Mouse (Mus musculus) kidney, postnatal 0 days (tissue): Measurements from ENCODE around the gene Rpl3. TPM values are rescaled to one million over a fixed set of nuclear protein-coding genes. Genes with fewer than 3 reads are reported as not detected.

Experiments used
- ATAC-seq: fragments of 200-750 bp; cut with Nextera tagmentation; replicated peaks from 2 replicates; pipeline ENCODE4 v1.8.0; 2017; ENCODE audit warnings: low read depth, moderate number of reproducible peaks, moderate TSS enrichment, moderate library complexity; ENCODE audit not compliant: low FRiP score
- DNase-seq: peaks from one replicate; pipeline ENCODE4 v3.0.0-alpha.2; 2016; ENCODE audit warnings: low spot score
- H3K27ac ChIP-seq: fragments of 300-500 bp; sonication (generic); 2 replicates; pipeline ENCODE4 v1.5.1; 2014; ENCODE audit warnings: mild to moderate bottlenecking
- H3K27me3 ChIP-seq: fragments of 300-500 bp; sonication (generic); 2 replicates; pipeline ENCODE4 v1.6.1; 2014; ENCODE audit warnings: low read length, mixed read lengths; ENCODE audit not compliant: insufficient read depth
- H3K36me3 ChIP-seq: fragments of 300-500 bp; sonication (generic); 2 replicates; pipeline ENCODE4 v1.6.1; 2014; ENCODE audit warnings: low read length, mixed read lengths; ENCODE audit not compliant: insufficient read depth
- H3K4me1 ChIP-seq: fragments of 300-500 bp; sonication (generic); replicated peaks from 2 replicates; pipeline ENCODE4 v1.6.1; 2014; ENCODE audit warnings: antibody characterized with exemption, low read length, mixed read lengths; ENCODE audit not compliant: insufficient read depth
- H3K4me2 ChIP-seq: fragments of 300-500 bp; sonication (generic); 2 replicates; pipeline ENCODE4 v1.6.1; 2014; ENCODE audit warnings: mild to moderate bottlenecking, low read length, moderate library complexity, mixed read lengths
- H3K4me3 ChIP-seq: fragments of 300-500 bp; sonication (generic); replicated peaks from 2 replicates; pipeline ENCODE4 v1.5.1; 2014; ENCODE audit warnings: low read depth, low read length
- H3K9ac ChIP-seq: fragments of 300-500 bp; sonication (generic); 2 replicates; pipeline ENCODE4 v1.6.1; 2014; ENCODE audit warnings: low read depth, low read length
- H3K9me3 ChIP-seq: fragments of 300-500 bp; sonication (generic); replicated peaks from 2 replicates; pipeline ENCODE4 v1.6.1; 2016; ENCODE audit warnings: low read length, inconsistent platforms, mixed read lengths
- CTCF ChIP-seq: IDR thresholded peaks from 2 replicates; pipeline ENCODE4 v1.5.1; 2016; ENCODE audit warnings: antibody characterized with exemption, low read depth, mild to moderate bottlenecking, moderate library complexity
- WGBS: fragments of 180-500 bp; shearing (Covaris S2); extraction: QIAGEN DNeasy Blood & Tissue Kit; methylation state at CpG from one replicate; pipeline ENCODE4 v1.1.7; 2014; 5-methylcytosine and 5-hydroxymethylcytosine counted together
- polyA plus RNA-seq: library from polyadenylated mRNA; unstranded; fragments of >200 nt; fragmentation: Nextera tagmentation; extraction: Ambion mirVana; gene quantifications from 2 replicates; pipeline ENCODE4 v1.2.1, GENCODE M21; 2015

Gene Rpl3
- polyA plus RNA-seq, 1 experiment from 2014 or later = 975 TPM

- ATAC-seq = no peak
- 72% methylated on average over 13 of the region's 13 CpGs for WGBS
- no peak overlapping the region for H3K9ac ChIP-seq
- H3K9me3 ChIP-seq = no peaks in the 10 kb centered on the region
- H3K27ac ChIP-seq = no peak overlapping the region
- H3K27me3 ChIP-seq = no peaks in the 10 kb centered on the region
- H3K4me1 ChIP-seq = no peaks in the 10 kb centered on the region
- no peaks in the 10 kb centered on the region for H3K36me3 ChIP-seq
- TF ChIP-seq CTCF = no peak
- no peak overlapping the region for H3K4me2 ChIP-seq
- H3K4me3 ChIP-seq = no peak overlapping the region
- no peak for DNase-seq
Measured at GRCm38 (mm10) chr15:80115866-80116794, 24.5 kb upstream of the Rpl3 start.

GRCm38 (mm10) chr15:80115256-80115655 lies 23.6 kb upstream of the Rpl3 start:
- Histone ChIP-seq H3K4me1 (no peaks in the 10 kb centered on the region), H3K4me3 (no peak overlapping the region), H3K4me2 (no peak overlapping the region), H3K27ac (no peak overlapping the region), H3K27me3 (no peaks in the 10 kb centered on the region), H3K36me3 (no peaks in the 10 kb centered on the region), H3K9ac (no peak overlapping the region), H3K9me3 (no peaks in the 10 kb centered on the region)
- TF ChIP-seq CTCF = no peak
- ATAC-seq (no peak), DNase-seq (no peak)
- 69% methylated on average over 5 of the region's 5 CpGs for WGBS

GRCm38 (mm10) chr15:80114414-80114813 lies 22.7 kb upstream of the Rpl3 start:
- Histone ChIP-seq H3K9ac (no peak overlapping the region), H3K27ac (no peak overlapping the region), H3K36me3 (no peaks in the 10 kb centered on the region), H3K4me1 (no peaks in the 10 kb centered on the region), H3K9me3 (no peaks in the 10 kb centered on the region), H3K4me3 (no peak overlapping the region), H3K27me3 (no peaks in the 10 kb centered on the region), H3K4me2 (no peak overlapping the region)
- TF ChIP-seq CTCF = no peak
- no peak for DNase-seq
- no peak for ATAC-seq
- WGBS = 81% methylated on average over 7 of the region's 7 CpGs

DNA sequence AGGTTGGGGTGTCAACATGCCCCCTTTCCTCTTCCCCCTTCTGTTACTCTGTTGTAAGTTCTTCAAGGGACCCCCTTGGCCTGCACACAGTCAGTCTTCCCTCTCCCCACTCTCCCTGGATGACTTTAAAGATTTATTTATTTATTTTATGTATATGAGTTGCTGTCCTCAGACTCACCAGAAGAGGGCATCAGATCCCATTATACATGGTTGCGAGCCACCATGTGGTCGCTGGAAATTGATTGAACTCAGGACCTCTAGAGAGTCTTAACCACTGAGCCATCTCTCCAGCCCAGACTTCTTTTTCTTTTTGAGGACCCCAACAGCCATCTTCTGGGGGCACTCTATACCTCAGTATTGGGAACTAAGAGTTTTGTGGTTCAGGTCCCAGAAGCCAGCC lies 20.8 kb upstream of the Rpl3 start:
- DNase-seq (no peak), ATAC-seq (no peak)
- TF ChIP-seq CTCF = peak; percentile 55
- no peak overlapping the region for H3K4me3 ChIP-seq
- no peaks in the 10 kb centered on the region for H3K36me3 ChIP-seq
- WGBS = 51% methylated on average over 2 of the region's 2 CpGs
- H3K27ac ChIP-seq = no peak overlapping the region
- no peaks in the 10 kb centered on the region for H3K9me3 ChIP-seq
- H3K4me2 ChIP-seq = no peak overlapping the region
- no peak overlapping the region for H3K9ac ChIP-seq
- no peaks in the 10 kb centered on the region for H3K27me3 ChIP-seq
- no peaks in the 10 kb centered on the region for H3K4me1 ChIP-seq

GRCm38 (mm10) chr15:80111436-80111835 lies 19.8 kb upstream of the Rpl3 start:
- Histone ChIP-seq H3K4me1 (no peaks in the 10 kb centered on the region), H3K4me3 (no peak overlapping the region), H3K27me3 (no peaks in the 10 kb centered on the region), H3K27ac (no peak overlapping the region), H3K9me3 (no peaks in the 10 kb centered on the region), H3K4me2 (no peak overlapping the region), H3K9ac (no peak overlapping the region), H3K36me3 (no peaks in the 10 kb centered on the region)
- no peak for ATAC-seq
- TF ChIP-seq CTCF = no peak
- WGBS = 74% methylated on average over 12 of the region's 12 CpGs
- DNase-seq = no peak

- ATAC-seq (no peak), DNase-seq (no peak)
- no peak overlapping the region for H3K9ac ChIP-seq
- H3K9me3 ChIP-seq = no peaks in the 10 kb centered on the region
- H3K4me1 ChIP-seq = no peaks in the 10 kb centered on the region
- no peaks in the 10 kb centered on the region for H3K36me3 ChIP-seq
- H3K27ac ChIP-seq = no peak overlapping the region
- H3K4me3 ChIP-seq = no peak overlapping the region
- no peak overlapping the region for H3K4me2 ChIP-seq
- WGBS = 87% methylated on average over 3 of the region's 3 CpGs
- no peak for TF ChIP-seq CTCF
- H3K27me3 ChIP-seq = no peaks in the 10 kb centered on the region
Measured at GRCm38 (mm10) chr15:80107575-80107974, 15.9 kb upstream of the Rpl3 start.

DNA sequence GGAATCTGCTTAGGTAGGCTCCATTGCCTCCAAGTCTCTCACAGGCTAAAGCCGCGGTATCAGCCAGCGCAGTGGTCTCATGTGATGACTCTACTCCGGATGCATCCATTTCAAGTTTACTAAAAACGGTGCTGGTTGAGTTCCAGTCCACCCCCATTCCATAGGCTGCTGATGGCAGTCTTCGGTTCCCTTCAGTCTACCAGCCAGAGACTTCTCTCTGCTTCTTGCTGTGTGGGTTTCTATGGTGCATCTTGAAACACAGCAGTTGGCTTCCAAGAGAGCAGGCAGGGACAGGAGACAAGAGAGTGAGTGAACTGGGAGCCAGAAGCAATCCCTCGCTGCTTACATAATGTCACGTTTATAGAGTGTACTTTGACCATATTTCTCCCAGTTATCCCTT lies 15.5 kb upstream of the Rpl3 start:
- no peaks in the 10 kb centered on the region for H3K4me1 ChIP-seq
- WGBS = 87% methylated on average over 8 of the region's 8 CpGs
- no peak for DNase-seq
- H3K36me3 ChIP-seq = no peaks in the 10 kb centered on the region
- no peaks in the 10 kb centered on the region for H3K9me3 ChIP-seq
- H3K27ac ChIP-seq = no peak overlapping the region
- no peak for ATAC-seq
- no peak for TF ChIP-seq CTCF
- no peak overlapping the region for H3K4me2 ChIP-seq
- no peak overlapping the region for H3K4me3 ChIP-seq
- no peak overlapping the region for H3K9ac ChIP-seq
- H3K27me3 ChIP-seq = no peaks in the 10 kb centered on the region
